In the genomic region with DNA sequence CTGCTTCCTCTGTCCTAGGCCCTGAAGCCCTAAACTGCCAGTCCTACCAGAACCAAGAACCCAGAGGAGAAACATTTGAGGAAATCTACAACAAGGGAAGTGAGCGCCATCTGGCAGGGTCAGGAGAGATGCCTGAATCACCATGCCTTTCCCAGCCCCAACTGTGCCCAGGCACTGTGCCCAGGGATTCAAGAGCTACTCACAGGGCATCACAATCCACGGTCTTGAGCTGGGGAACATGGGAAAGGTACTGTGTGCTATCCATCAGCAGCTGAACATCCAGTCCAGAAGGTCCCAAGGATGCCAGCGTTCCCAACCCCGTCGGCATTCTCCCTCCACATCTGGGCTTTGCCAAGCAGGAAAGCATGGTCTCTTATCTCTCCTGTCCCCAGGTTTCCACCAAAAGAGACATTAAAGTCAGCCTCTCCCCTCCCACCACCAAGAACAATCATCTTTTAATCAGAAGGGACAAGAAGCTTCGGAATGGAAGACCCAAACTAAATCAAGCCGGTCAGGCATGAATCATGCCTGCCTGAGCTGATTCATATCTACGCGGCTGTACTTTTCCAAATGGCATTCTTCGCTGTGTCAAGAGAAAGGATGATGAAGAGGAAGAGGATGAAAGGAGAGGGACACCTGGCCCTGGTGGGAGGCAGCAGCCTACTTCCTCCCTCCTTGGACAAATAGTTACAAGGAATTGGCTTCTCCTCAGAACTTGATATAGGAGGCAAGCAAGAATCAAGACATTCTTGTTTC, we compare ENCODE assay signal across 13 mouse cellular contexts. TPM values are rescaled to one million over a fixed set of nuclear protein-coding genes. Genes with fewer than 3 reads are reported as not detected.
A peak's percentile ranks its signal among the peaks of the same experiment; 100 is the strongest.
DNase-seq lines count a peak whose midpoint lies in the region; ATAC-seq lines count a peak whose summit lies in the region.
"Had no signal": no experiment of that assay in that cellular context is flagged by ENCODE, and none has a peak within 500 bp of the region (broad histone marks: within the 10 kb centered on the region; RNA-seq: fewer than 3 reads in every experiment).

No protein-coding gene starts in this region.

- peak; percentile 56 for DNase-seq in right cerebral cortex, adult 18-20 months
- no peak for DNase-seq in right cerebral cortex, postnatal 4 days
- peak; percentile 58 for DNase-seq in adrenal gland, postnatal 25 days
- DNase-seq in cerebellum, adult 8-10 months: peak; percentile 97
- no peak for DNase-seq in gastrocnemius, postnatal 4 days (ENCODE audit: low spot score in 2 of 2)
- DNase-seq in ovary, postnatal 14 days (ENCODE audit: low spot score): no peak
- DNase-seq: heart, postnatal 14 days; lung, adult 18-20 months; midbrain, embryonic 14.5 days; right cerebral cortex, postnatal 14 days had no signal

- ATAC-seq in granulocyte monocyte progenitor cell, adult 5-6 weeks (replicated peaks; ENCODE audit: poor library complexity, severe bottlenecking): no peak
- ATAC-seq: forebrain, embryonic 16.5 days had no signal

RNA-seq across cellular contexts. Expression of a gene that starts 9.9 kb away (rescaled TPM):
- not detected in 2 replicates for total RNA-seq in adrenal gland, postnatal 25 days (2021)
- not detected for total RNA-seq in gastrocnemius, postnatal 4 days (2021)
- total RNA-seq in granulocyte monocyte progenitor cell, adult 5-6 weeks (2014; fragmentation: Nextera tagmentation): not detected in 2 replicates
- total RNA-seq in granulocyte monocyte progenitor cell, adult 5-6 weeks (2017): not detected in 2 replicates
- total RNA-seq: gastrocnemius, adult 8-10 months; heart, postnatal 14 days had no signal

RNA-seq across cellular contexts. Expression of a gene that starts 17.5 kb away (rescaled TPM):
- total RNA-seq in adrenal gland, postnatal 25 days (2021): 1.6 and 3.3 TPM in 2 replicates
- 10 to 100 TPM; 15.0 to 18.1 TPM for total RNA-seq in gastrocnemius, postnatal 4 days (2021)
- total RNA-seq in granulocyte monocyte progenitor cell, adult 5-6 weeks (2014; fragmentation: Nextera tagmentation): not detected in 2 replicates
- total RNA-seq in granulocyte monocyte progenitor cell, adult 5-6 weeks (2017): not detected in 2 replicates

RNA-seq across cellular contexts. Expression of a gene that starts 39.8 kb away (rescaled TPM):
- total RNA-seq in adrenal gland, postnatal 25 days (2021): 11.1 and 15.0 TPM in 2 replicates
- 10 to 100 TPM; 24.0 to 24.1 TPM for total RNA-seq in gastrocnemius, postnatal 4 days (2021)
- 17.4 and 19.3 TPM in 2 replicates for total RNA-seq in granulocyte monocyte progenitor cell, adult 5-6 weeks (2014; fragmentation: Nextera tagmentation)
- total RNA-seq in granulocyte monocyte progenitor cell, adult 5-6 weeks (2017): 5.2 and 8.8 TPM in 2 replicates

RNA-seq across cellular contexts. Expression of a gene that starts 39.9 kb away (rescaled TPM):
- total RNA-seq in adrenal gland, postnatal 25 days (2021): 62.5 and 83.0 TPM in 2 replicates
- 10 to 100 TPM; 43.1 to 45.7 TPM for total RNA-seq in gastrocnemius, postnatal 4 days (2021)
- total RNA-seq in granulocyte monocyte progenitor cell, adult 5-6 weeks (2014; fragmentation: Nextera tagmentation): 73.3 and 90.6 TPM in 2 replicates
- 40.6 and 62.0 TPM in 2 replicates for total RNA-seq in granulocyte monocyte progenitor cell, adult 5-6 weeks (2017)

Comparison
In these comparisons a context has a peak if more than half of its experiments do, and no peak if none do; other contexts are left out.
1. DNase-seq: peak in right cerebral cortex, adult 18-20 months (single experiment), adrenal gland, postnatal 25 days (single experiment) and cerebellum, adult 8-10 months (single experiment); none in right cerebral cortex, postnatal 4 days (single experiment), gastrocnemius, postnatal 4 days (0 of 2) and ovary, postnatal 14 days (single experiment).